Mouse (Mus musculus) forebrain, postnatal 0 days (tissue): ENCODE results near the gene Pik3c2b. TPM values are rescaled to one million over a fixed set of nuclear protein-coding genes. Genes with fewer than 3 reads are reported as not detected.

ENCODE experiments used
- ATAC-seq: fragments of 200-750 bp; cut with Nextera tagmentation; 2 replicates; pipeline ENCODE4 v1.8.0; 2017; ENCODE audit warnings: mild to moderate bottlenecking, moderate library complexity
- DNase-seq: peaks from one replicate; pipeline ENCODE4 v3.0.0-alpha.2; 2015
- H3K27ac ChIP-seq: fragments of 300-500 bp; sonication (generic); 2 replicates; pipeline ENCODE4 v1.5.1; 2014; ENCODE audit warnings: low read depth, mild to moderate bottlenecking, antibody characterized with exemption, low read length, moderate library complexity, mixed read lengths
- H3K27me3 ChIP-seq: fragments of 300-500 bp; sonication (generic); 2 replicates; pipeline ENCODE4 v1.6.1; 2014; ENCODE audit warnings: mild to moderate bottlenecking, low read length, mixed read lengths; ENCODE audit not compliant: insufficient read depth
- H3K36me3 ChIP-seq: fragments of 300-500 bp; sonication (generic); 2 replicates; pipeline ENCODE4 v1.6.1; 2014; ENCODE audit warnings: mild to moderate bottlenecking, moderate library complexity; ENCODE audit not compliant: insufficient read depth
- H3K4me1 ChIP-seq: fragments of 300-500 bp; sonication (generic); 2 replicates; pipeline ENCODE4 v1.6.1; 2014; ENCODE audit warnings: antibody characterized with exemption; ENCODE audit not compliant: insufficient read depth
- H3K4me2 ChIP-seq: fragments of 300-500 bp; sonication (generic); 2 replicates; pipeline ENCODE4 v1.6.1; 2014; ENCODE audit warnings: low read depth, mild to moderate bottlenecking, moderate library complexity
- H3K4me3 ChIP-seq: fragments of 300-500 bp; sonication (generic); 2 replicates; pipeline ENCODE4 v1.5.1; 2014; ENCODE audit warnings: low read depth, low read length, mixed read lengths
- H3K9ac ChIP-seq: fragments of 300-500 bp; sonication (generic); 2 replicates; pipeline ENCODE4 v1.6.1; 2014; ENCODE audit warnings: mild to moderate bottlenecking
- H3K9me3 ChIP-seq: fragments of 300-500 bp; sonication (generic); 2 replicates; pipeline ENCODE4 v1.6.1; 2016; ENCODE audit warnings: low read length
- CTCF ChIP-seq: sonication (generic); IDR thresholded peaks from 2 replicates; pipeline ENCODE4 v1.5.1; 2016; ENCODE audit warnings: antibody characterized with exemption, control low read depth, low read depth
- WGBS: fragments of 180-500 bp; shearing (Covaris S2); extraction: QIAGEN DNeasy Blood & Tissue Kit; methylation state at CpG from one replicate; pipeline ENCODE4 v1.1.7; 2014; 5-methylcytosine and 5-hydroxymethylcytosine counted together
- polyA plus RNA-seq: library from polyadenylated mRNA; unstranded; fragments of >200 nt; fragmentation: Nextera tagmentation; extraction: Ambion mirVana; gene quantifications from 2 replicates; pipeline ENCODE4 v1.2.1, GENCODE M21; 2015
- total RNA-seq: library from RNA; depleted of rRNA; stranded (reverse); fragments of >200 nt; gene quantifications from 2 replicates; pipeline ENCODE4 v1.2.3, GENCODE M21; 2014

The Pik3c2b gene
- total and polyA plus RNA-seq, 2 experiments from 2014 or later, result 7.2 to 17.1 TPM

DNA sequence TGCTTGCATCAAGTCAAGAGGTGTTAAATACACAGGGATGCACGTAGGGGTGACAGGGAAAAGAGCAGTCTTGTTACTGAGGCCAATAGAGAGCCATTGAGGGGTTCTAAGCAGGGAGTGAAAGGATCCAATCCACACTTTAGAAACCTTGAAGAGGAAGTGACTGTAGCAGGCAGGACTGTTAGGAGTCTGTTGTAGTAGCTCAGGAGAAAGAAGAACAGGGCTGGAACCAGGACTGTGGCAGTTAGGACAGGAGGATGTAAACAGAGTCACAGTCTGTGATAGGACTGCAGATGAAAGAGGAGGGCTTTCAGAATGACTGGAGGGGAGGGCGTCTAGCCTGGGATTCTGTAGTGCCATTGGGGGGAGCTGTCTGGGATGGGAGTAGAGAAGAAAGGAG, 14.1 kb downstream of the Pik3c2b start:
- WGBS, result 30% methylated on average over 2 of the region's 2 CpGs
- Histone ChIP-seq H3K36me3 (0 out of 2 replicates have a peak, but pooled peaks cover 3% of the 10 kb centered on the region), H3K4me1 (no peaks in the 10 kb centered on the region), H3K9ac (no peak overlapping the region), H3K27ac (no peak overlapping the region), H3K9me3 (no peaks in the 10 kb centered on the region), H3K4me2 (no peak overlapping the region), H3K27me3 (no peaks in the 10 kb centered on the region), H3K4me3 (no peak overlapping the region)
- ATAC-seq, result no peak
- DNase-seq, result no peak
- no peak for TF ChIP-seq CTCF

DNA sequence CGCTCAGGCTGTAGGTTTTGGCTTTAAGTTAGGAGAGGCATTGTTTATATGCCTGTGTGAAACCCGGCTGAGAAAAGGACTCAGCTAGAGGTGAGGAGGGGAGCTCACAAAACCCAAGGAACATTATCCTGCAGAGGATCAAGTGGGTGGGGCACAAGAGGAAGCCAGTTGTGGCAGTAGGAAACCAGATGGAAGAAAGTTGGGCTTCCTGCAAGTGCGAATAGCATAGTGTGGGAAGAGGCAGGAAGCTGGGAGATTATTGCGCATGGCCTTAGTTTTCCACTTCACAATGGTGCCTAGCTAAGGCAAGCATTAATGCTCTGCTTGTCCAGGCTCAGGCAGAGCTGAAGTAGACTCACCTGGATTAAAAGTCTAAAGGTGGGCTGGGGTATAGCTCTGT, 15.2 kb downstream of the Pik3c2b start:
- H3K4me3 ChIP-seq, result no peak overlapping the region

DNA sequence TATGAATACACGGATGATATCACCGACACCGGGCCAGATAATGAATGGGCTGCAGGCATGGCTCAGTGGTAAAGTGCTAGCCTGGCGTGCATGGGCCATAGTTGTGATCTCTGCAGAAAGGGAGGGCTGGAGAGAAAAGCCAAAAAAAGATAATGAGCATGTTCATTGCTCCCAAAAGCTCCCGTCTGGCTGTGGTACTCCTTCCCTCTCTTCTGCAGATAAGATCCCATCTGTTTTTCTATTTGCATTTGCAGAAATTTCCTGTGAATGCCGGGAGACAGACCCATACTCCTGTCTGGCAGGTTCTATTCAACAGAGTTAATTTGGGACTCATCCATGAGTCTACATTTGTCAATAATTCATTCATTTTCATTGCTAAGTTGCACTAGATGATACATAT, 17.7 kb downstream of the Pik3c2b start:
- TF ChIP-seq CTCF, result no peak
- Histone ChIP-seq H3K27me3 (no peaks in the 10 kb centered on the region), H3K4me1 (no peaks in the 10 kb centered on the region), H3K36me3 (peaks cover 18% of the 10 kb centered on the region), H3K9ac (no peak overlapping the region), H3K4me2 (no peak overlapping the region), H3K4me3 (no peak overlapping the region), H3K9me3 (no peaks in the 10 kb centered on the region), H3K27ac (no peak overlapping the region)
- ATAC-seq, result peak; percentile 82
- 61% methylated on average over 6 of the region's 6 CpGs for WGBS
- peak; percentile 51 for DNase-seq

More for the DNA sequence above, 15.2 kb downstream of the Pik3c2b start:
- no peaks in the 10 kb centered on the region for H3K27me3 ChIP-seq
- no peak overlapping the region for H3K27ac ChIP-seq
- H3K9me3 ChIP-seq, result no peaks in the 10 kb centered on the region
- no peak overlapping the region for H3K4me2 ChIP-seq
- 0 out of 2 replicates have a peak, but pooled peaks cover 3% of the 10 kb centered on the region for H3K36me3 ChIP-seq
- ATAC-seq (no peak), DNase-seq (no peak)
- no peaks in the 10 kb centered on the region for H3K4me1 ChIP-seq
- no peak for TF ChIP-seq CTCF
- H3K9ac ChIP-seq, result no peak overlapping the region
- 62% methylated on average over 4 of the region's 4 CpGs for WGBS

DNA sequence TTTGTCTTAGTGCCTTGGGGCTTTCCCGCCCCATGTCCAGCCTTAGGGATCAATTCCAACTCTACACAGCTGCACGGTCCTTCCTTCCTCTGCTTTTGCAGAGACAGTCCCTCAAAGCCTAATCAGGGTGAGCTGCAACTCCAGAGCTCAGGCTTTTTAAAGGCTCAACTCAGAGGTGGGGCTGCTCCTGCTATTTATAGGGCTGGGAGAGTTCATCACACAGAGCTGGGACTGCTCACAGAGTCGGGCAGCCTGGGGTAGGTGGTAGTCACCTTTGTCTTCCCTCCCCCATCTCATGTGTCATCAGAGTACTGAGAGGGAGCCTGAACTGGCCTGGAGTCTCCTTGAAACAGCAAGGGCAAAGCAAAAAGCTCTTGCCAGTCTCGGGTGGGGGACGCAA, 22.8 kb downstream of the Pik3c2b start:
- no peaks in the 10 kb centered on the region for H3K27me3 ChIP-seq
- no peak overlapping the region for H3K9ac ChIP-seq
- H3K36me3 ChIP-seq, result peaks cover 21% of the 10 kb centered on the region
- H3K9me3 ChIP-seq, result no peaks in the 10 kb centered on the region
- peak overlapping the region; percentile 50 for H3K27ac ChIP-seq
- no peak for ATAC-seq
- no peak for DNase-seq
- TF ChIP-seq CTCF, result no peak
- no peak overlapping the region for H3K4me2 ChIP-seq
- H3K4me3 ChIP-seq, result no peak overlapping the region
- WGBS, result 55% methylated on average over 5 of the region's 5 CpGs
- H3K4me1 ChIP-seq, result peaks cover 9% of the 10 kb centered on the region; the same call in 1 of the 2 replicates

DNA sequence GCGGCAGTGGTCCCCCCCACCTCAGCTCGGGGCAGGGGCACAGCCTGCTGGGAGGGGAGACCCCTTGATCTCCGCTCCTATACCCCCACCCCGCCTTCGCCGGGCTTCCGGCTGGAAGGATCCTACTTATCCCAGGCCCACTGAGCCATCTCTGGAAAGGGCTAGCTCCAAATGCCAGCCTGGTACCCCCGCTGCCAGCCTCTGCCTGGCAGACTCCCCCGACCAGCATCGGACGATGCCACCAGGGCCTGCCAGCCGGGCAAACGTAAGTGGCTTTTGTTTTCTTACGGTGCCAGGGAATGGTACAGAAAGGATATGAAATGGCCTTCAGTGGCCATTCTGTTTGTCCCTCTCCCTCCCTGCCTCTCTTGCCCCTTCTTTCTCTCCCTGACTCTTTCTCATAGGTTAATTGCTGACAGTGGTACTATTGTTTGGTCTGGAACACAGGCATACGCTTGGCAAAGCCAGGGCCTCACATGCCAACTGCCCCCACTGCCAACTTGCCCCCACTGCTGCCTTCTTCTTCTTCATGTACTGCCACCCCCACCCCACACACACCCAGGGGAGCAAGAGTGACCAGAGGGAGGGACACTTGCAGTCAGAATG, 23.3 kb downstream of the Pik3c2b start:
- Histone ChIP-seq H3K4me2 (no peak overlapping the region), H3K9me3 (no peaks in the 10 kb centered on the region), H3K27me3 (no peaks in the 10 kb centered on the region), H3K4me3 (no peak overlapping the region), H3K36me3 (peaks cover 26% of the 10 kb centered on the region), H3K27ac (peak overlapping the region; percentile 50), H3K4me1 (peaks cover 9% of the 10 kb centered on the region; the same call in 1 of the 2 replicates), H3K9ac (no peak overlapping the region)
- DNase-seq, result no peak
- TF ChIP-seq CTCF, result no peak
- ATAC-seq, result no peak
- WGBS, result 54% methylated on average over 15 of the region's 15 CpGs

DNA sequence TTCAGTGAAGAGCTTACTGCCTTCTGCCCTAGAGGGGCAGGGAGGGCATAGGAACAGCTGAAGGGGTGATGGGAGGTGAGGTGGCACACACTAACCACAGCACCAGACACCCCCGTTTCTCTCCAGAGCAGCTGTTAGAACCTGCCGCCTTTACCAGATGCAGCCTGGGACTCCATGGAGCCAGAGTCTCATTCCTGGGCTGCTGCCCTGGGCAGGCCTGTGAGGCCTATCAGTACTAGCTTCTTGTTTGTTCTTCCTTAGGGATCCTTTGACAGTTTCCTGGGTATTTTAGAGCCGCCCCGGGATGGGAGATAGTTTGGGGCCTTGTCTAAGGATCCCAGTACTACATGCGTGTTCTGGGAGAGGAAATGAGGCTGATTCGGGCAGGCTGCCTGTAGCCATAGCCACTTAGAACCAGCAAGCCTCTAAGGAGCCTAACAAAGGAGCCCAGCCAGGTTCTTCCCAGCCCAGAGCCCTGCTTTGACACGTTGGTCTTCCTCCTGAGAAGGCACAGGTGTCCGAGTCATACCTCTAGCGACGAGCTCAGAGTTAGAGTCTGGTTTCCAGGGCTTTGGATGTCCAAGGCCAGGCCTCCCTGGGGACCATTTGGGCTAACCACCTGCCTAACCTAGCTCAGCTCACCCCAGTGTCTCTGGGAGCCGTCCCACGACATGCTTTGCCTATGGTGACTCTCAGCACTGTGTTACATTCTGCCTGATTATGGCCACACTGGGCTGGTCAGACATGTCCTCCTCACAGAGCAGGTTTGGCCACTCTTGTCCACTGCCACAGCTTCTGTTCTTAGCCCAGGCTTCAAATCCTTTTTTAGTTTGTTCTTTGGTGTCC, 24.0 kb downstream of the Pik3c2b start:
- Histone ChIP-seq H3K36me3 (peaks cover 26% of the 10 kb centered on the region), H3K4me2 (no peak overlapping the region), H3K9ac (no peak overlapping the region), H3K9me3 (no peaks in the 10 kb centered on the region), H3K4me3 (no peak overlapping the region), H3K4me1 (peaks cover 9% of the 10 kb centered on the region; the same call in 1 of the 2 replicates), H3K27ac (peak overlapping the region; percentile 9; the same call in 1 of the 2 replicates), H3K27me3 (no peaks in the 10 kb centered on the region)
- WGBS, result 78% methylated on average over 12 of the region's 12 CpGs
- TF ChIP-seq CTCF, result no peak
- ATAC-seq (0 out of 2 replicates have a peak, but pooled peaks have one; percentile 18), DNase-seq (no peak)

- Histone ChIP-seq H3K27ac (no peak overlapping the region), H3K27me3 (no peaks in the 10 kb centered on the region), H3K4me1 (peaks cover 9% of the 10 kb centered on the region; the same call in 1 of the 2 replicates), H3K9me3 (no peaks in the 10 kb centered on the region), H3K36me3 (peaks cover 30% of the 10 kb centered on the region), H3K4me3 (no peak overlapping the region), H3K9ac (no peak overlapping the region), H3K4me2 (no peak overlapping the region)
- no peak for ATAC-seq
- TF ChIP-seq CTCF, result no peak
- DNase-seq, result no peak
- WGBS, result 52% methylated on average over 3 of the region's 5 CpGs
Observed at GRCm38 (mm10) chr1:133070157-133070556, 24.7 kb downstream of the Pik3c2b start.
